Mouse (Mus musculus) kidney, embryonic 15.5 days (tissue): ENCODE results near the gene Gpcpd1. TPM values are rescaled to one million over a fixed set of nuclear protein-coding genes. Genes with fewer than 3 reads are reported as not detected.

Source experiments
- ATAC-seq: fragments of 200-750 bp; cut with Nextera tagmentation; replicated peaks from 2 replicates; pipeline ENCODE4 v1.8.0; 2017; ENCODE audit warnings: moderate TSS enrichment; ENCODE audit not compliant: low FRiP score
- H3K27ac ChIP-seq: fragments of 300-500 bp; sonication (generic); 2 replicates; pipeline ENCODE4 v1.5.1; 2015; ENCODE audit warnings: mild to moderate bottlenecking, inconsistent platforms
- H3K27me3 ChIP-seq: fragments of 300-500 bp; sonication (generic); 2 replicates; pipeline ENCODE4 v1.6.1; 2015; ENCODE audit warnings: inconsistent platforms
- H3K36me3 ChIP-seq: fragments of 300-500 bp; sonication (generic); 2 replicates; pipeline ENCODE4 v1.6.1; 2015; ENCODE audit warnings: inconsistent platforms
- H3K4me1 ChIP-seq: fragments of 300-500 bp; sonication (generic); 2 replicates; pipeline ENCODE4 v1.6.1; 2015; ENCODE audit warnings: inconsistent platforms
- H3K4me2 ChIP-seq: fragments of 300-500 bp; sonication (generic); 2 replicates; pipeline ENCODE4 v1.6.1; 2015; ENCODE audit warnings: moderate library complexity, mild to moderate bottlenecking, inconsistent platforms
- H3K4me3 ChIP-seq: fragments of 300-500 bp; sonication (generic); replicated peaks from 2 replicates; pipeline ENCODE4 v1.5.1; 2015; ENCODE audit warnings: mild to moderate bottlenecking, inconsistent platforms
- H3K9ac ChIP-seq: fragments of 300-500 bp; sonication (generic); 2 replicates; pipeline ENCODE4 v1.6.1; 2015; ENCODE audit warnings: mild to moderate bottlenecking, inconsistent platforms
- H3K9me3 ChIP-seq: fragments of 300-500 bp; sonication (generic); replicated peaks from 2 replicates; pipeline ENCODE4 v1.6.1; 2016; ENCODE audit warnings: inconsistent platforms
- WGBS: fragments of 180-500 bp; shearing (Covaris S2); methylation state at CpG from one replicate; pipeline ENCODE4 v1.1.7; 2015; ENCODE audit warnings: mixed read lengths; 5-methylcytosine and 5-hydroxymethylcytosine counted together
- polyA plus RNA-seq: library from polyadenylated mRNA; unstranded; fragments of >200 nt; fragmentation: Nextera tagmentation; extraction: Ambion mirVana; gene quantifications from 2 replicates; pipeline ENCODE4 v1.2.1, GENCODE M21; 2015

The Gpcpd1 gene
- 33.6 and 34.1 TPM in 2 replicates for polyA plus RNA-seq

- Histone ChIP-seq H3K4me2 (no peak within 1 kb of the TSS), H3K27ac (no peak within 1 kb of the TSS), H3K4me3 (no peak within 1 kb of the TSS), H3K9ac (no peak within 1 kb of the TSS), H3K9me3 (no peaks in the 10 kb centered on the region), H3K36me3 (no peaks in the 10 kb centered on the region), H3K4me1 (peaks cover 12% of the 10 kb centered on the region), H3K27me3 (no peaks in the 10 kb centered on the region)
- no peak for ATAC-seq
- WGBS = 88% methylated on average over 7 of the region's 7 CpGs
Observed at GRCm38 (mm10) chr2:132587240-132587779, at the start of gene Gpcpd1. Gene Gpcpd1, minus strand, starts transcription at chr2:132587729.

DNA sequence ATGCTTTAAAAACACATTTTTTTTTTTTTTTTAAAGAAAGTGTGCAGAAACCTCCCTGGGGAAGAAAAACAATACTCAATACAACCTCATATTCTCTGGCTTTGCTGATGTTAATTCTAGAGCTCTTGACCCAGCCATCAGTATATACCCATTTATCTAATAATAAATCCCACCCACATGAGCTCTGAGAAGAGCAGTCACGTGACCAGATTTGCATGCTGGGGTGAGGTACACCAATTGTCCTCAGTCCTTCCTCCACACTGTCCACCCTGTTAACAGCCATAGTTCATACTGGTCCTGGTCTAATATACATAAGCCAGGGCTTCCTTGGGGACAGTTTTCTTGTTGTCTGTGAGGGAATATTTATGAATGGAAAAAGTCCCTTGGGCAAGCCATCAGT lies 49.0 kb upstream of the Gpcpd1 start:
- no peaks in the 10 kb centered on the region for H3K27me3 ChIP-seq
- no peak for ATAC-seq
- no peak overlapping the region for H3K4me2 ChIP-seq
- no peak overlapping the region for H3K9ac ChIP-seq
- 96% methylated on average over 1 of the region's 1 CpGs for WGBS
- no peak overlapping the region for H3K27ac ChIP-seq
- H3K36me3 ChIP-seq = no peaks in the 10 kb centered on the region
- no peaks in the 10 kb centered on the region for H3K9me3 ChIP-seq
- no peaks in the 10 kb centered on the region for H3K4me1 ChIP-seq
- no peak overlapping the region for H3K4me3 ChIP-seq

- H3K9ac ChIP-seq = no peak overlapping the region
- 89% methylated on average over 2 of the region's 2 CpGs for WGBS
- no peaks in the 10 kb centered on the region for H3K9me3 ChIP-seq
- ATAC-seq = no peak
- no peaks in the 10 kb centered on the region for H3K27me3 ChIP-seq
- H3K4me3 ChIP-seq = no peak overlapping the region
- no peak overlapping the region for H3K4me2 ChIP-seq
- H3K27ac ChIP-seq = no peak overlapping the region
- no peaks in the 10 kb centered on the region for H3K4me1 ChIP-seq
- H3K36me3 ChIP-seq = no peaks in the 10 kb centered on the region
Observed at GRCm38 (mm10) chr2:132628626-132629025, 41.1 kb upstream of the Gpcpd1 start.

GRCm38 (mm10) chr2:132623092-132623491 lies 35.6 kb upstream of the Gpcpd1 start:
- Histone ChIP-seq H3K27me3 (no peaks in the 10 kb centered on the region), H3K4me1 (no peaks in the 10 kb centered on the region), H3K36me3 (no peaks in the 10 kb centered on the region), H3K4me2 (no peak overlapping the region), H3K4me3 (no peak overlapping the region), H3K9me3 (no peaks in the 10 kb centered on the region), H3K9ac (no peak overlapping the region), H3K27ac (no peak overlapping the region)
- peak; percentile 78 for ATAC-seq
- WGBS = 41% methylated on average over 1 of the region's 1 CpGs

- Histone ChIP-seq H3K9ac (no peak overlapping the region), H3K4me2 (no peak overlapping the region), H3K4me3 (no peak overlapping the region), H3K9me3 (no peaks in the 10 kb centered on the region), H3K27ac (no peak overlapping the region), H3K27me3 (no peaks in the 10 kb centered on the region), H3K4me1 (no peaks in the 10 kb centered on the region), H3K36me3 (no peaks in the 10 kb centered on the region)
- 79% methylated on average over 3 of the region's 3 CpGs for WGBS
- no peak for ATAC-seq
Observed at GRCm38 (mm10) chr2:132617693-132618092, 30.2 kb upstream of the Gpcpd1 start.

DNA sequence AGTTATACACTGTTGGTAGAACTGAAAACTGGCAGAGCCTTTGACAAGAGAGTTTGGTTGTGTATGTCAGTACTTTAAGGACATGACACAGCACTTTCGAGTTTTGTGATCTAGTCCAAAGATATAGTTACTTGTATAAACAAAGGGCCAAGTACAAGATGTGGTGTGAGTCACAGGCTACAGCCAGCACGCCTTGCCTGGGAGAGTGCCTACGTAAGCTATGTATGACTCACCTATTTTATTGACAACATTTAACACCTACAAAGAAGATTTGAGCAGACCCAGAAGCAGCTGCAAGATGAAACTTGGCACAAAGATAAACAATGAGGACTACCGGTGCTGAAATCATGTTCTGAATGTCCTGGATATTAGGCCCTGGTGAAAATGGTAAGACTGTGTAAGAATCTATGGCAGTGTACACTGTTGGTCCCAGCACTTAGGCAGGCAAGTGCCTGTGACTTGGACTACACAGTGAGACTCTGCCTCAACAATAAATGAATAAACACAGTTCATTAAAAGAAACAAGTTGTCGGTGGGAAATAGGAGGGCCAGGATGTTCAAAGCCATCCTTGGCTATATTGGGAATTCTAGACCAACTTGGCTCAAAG lies 26.2 kb upstream of the Gpcpd1 start:
- no peaks in the 10 kb centered on the region for H3K36me3 ChIP-seq
- H3K4me3 ChIP-seq = no peak overlapping the region
- H3K9me3 ChIP-seq = no peaks in the 10 kb centered on the region
- no peak overlapping the region for H3K27ac ChIP-seq
- no peaks in the 10 kb centered on the region for H3K4me1 ChIP-seq
- no peaks in the 10 kb centered on the region for H3K27me3 ChIP-seq
- H3K9ac ChIP-seq = no peak overlapping the region
- WGBS = 39% methylated on average over 5 of the region's 5 CpGs
- no peak for ATAC-seq
- H3K4me2 ChIP-seq = no peak overlapping the region

DNA sequence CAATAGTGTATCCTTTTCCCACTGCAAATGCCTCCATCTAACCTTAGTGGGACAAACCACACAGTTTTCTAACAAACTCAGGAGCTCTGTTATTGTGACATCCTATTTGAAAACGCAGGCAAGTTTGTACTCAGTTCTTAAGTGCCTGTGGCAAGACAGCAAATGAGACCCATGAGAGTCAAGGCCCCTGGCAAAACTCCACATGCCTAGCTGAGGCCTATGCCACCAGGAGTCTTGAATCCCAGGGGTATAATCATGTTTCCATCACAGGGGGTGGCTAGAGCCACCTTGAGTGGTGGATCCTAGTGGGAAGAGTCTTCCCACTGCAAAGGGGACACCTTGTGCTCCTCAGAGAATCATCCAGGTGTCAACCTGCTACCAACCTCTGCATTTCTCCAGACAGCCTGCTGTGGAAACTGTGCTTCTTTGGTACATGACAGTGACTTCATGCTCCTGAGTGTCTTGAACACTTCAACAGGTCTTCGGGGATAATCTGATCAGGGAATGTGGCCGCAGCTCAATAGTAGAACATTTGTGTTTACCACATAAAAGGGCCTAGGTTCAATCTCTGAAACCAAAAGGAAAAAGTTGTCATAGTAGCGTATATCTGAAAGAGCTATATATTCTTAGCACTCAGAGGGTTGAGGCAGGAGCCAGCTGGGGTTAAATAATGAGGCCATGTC lies 24.2 kb upstream of the Gpcpd1 start:
- WGBS = 88% methylated on average over 4 of the region's 4 CpGs
- no peak for ATAC-seq
- no peak overlapping the region for H3K27ac ChIP-seq
- H3K4me2 ChIP-seq = no peak overlapping the region
- H3K36me3 ChIP-seq = no peaks in the 10 kb centered on the region
- H3K9ac ChIP-seq = no peak overlapping the region
- H3K9me3 ChIP-seq = no peaks in the 10 kb centered on the region
- H3K27me3 ChIP-seq = no peaks in the 10 kb centered on the region
- H3K4me3 ChIP-seq = no peak overlapping the region
- H3K4me1 ChIP-seq = no peaks in the 10 kb centered on the region

DNA sequence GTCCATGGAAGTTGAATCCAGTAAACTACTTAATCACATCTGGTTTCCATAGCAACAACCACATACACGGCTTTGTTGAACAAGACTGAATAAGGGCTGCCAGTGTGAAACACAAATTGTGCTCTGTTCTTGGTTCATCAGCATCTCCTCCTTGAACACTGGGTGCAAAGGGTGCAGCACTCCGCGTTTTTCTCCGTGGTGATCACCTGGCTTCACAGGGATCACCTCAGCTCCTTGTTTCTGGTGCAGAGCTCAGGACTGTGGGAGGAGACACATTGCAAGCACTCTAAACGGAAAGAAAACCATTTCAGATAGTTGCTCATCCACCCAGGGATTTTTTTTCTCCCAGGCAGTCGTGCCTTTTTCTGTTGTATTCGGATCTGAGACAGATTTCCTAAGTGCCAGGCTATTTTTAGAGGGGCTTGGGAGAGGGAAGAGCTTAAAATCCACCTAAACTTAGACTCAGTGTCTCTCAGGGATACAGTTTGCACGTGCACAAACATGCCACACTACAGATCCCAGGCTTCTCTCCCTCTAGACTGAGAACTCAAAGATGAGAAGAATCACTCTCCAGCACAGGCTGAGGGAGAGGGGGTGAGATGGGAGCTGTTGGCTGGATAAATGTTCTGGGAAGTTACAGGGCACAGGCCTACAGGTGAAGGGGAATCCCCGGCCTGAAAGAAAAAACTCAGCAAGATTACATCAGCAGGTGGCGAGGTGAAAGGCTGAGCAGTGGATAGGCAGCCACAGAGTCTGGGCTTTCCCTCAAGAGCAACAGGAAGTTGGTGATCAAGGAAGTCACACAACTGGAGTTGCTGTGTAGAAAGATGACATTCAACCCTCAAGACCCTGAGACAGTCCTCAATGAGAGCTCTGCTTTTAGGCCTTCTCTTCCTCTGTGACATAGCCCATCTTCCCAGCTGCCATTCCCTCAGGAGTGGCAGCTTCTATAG lies 19.9 kb upstream of the Gpcpd1 start:
- H3K9ac ChIP-seq = no peak overlapping the region
- H3K4me2 ChIP-seq = no peak overlapping the region
- no peak overlapping the region for H3K4me3 ChIP-seq
- 58% methylated on average over 10 of the region's 10 CpGs for WGBS
- H3K9me3 ChIP-seq = no peaks in the 10 kb centered on the region
- no peaks in the 10 kb centered on the region for H3K36me3 ChIP-seq
- no peak overlapping the region for H3K27ac ChIP-seq
- ATAC-seq = no peak
- H3K4me1 ChIP-seq = no peaks in the 10 kb centered on the region
- no peaks in the 10 kb centered on the region for H3K27me3 ChIP-seq

DNA sequence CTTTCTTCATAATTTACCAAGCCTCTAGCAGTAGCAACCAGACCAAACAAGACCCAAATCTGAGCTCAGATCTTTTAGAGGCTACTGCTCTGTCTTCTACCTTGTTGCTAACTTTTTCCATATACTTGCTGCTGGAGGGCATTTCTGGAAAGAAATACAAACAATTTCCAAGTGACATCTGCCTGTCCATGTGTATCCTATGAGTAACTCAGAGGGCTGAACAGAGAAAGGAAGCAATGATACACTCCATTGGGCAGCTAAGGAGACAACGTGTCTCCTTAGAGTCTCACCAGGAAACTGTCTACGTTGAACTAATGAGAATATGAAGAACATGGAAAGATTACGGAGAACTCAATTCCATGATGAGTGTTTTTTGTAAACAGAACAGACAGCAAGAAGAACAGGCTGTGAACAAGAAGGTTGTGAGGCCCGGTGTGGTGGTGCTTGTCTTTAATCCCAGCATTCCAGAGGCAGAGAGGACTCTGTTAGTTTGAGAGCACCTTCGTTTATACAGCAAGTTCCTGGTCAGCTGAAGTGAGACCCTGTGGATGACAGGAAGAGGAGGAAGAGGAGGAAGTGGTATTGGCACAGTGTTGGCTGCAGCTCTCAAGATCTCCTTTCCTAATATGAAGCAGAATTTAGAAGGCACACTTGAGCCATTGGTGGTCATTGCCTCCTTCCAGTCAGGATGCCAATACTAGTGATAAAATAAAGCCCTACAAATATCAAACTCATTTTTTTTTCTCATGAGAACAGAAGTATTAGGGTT lies 18.4 kb upstream of the Gpcpd1 start:
- H3K27me3 ChIP-seq = no peaks in the 10 kb centered on the region
- ATAC-seq = no peak
- WGBS = 60% methylated on average over 5 of the region's 5 CpGs
- no peak overlapping the region for H3K4me3 ChIP-seq
- H3K9ac ChIP-seq = no peak overlapping the region
- no peak overlapping the region for H3K27ac ChIP-seq
- no peaks in the 10 kb centered on the region for H3K9me3 ChIP-seq
- H3K4me2 ChIP-seq = no peak overlapping the region
- H3K36me3 ChIP-seq = no peaks in the 10 kb centered on the region
- no peaks in the 10 kb centered on the region for H3K4me1 ChIP-seq

DNA sequence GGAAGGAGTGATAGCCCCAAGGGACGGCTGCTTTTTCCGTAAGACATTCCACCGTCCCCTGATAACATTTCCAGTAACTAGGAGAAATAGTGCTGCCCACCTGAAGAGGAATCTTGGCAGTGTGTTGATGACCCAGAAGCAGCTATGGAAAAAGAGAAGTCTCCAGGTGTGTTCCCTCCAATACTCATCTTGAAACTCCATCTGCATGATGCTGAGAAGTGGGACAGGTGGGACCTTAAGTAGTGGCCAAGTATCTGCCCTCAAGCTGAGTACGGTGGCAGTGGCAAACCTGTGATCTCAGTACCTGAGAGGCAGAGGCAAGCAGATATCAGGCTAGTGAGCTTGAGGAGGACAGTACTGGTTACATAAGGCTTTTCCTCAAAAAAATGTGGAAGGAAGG lies 17.4 kb upstream of the Gpcpd1 start:
- Histone ChIP-seq H3K9ac (no peak overlapping the region), H3K4me1 (no peaks in the 10 kb centered on the region), H3K27me3 (no peaks in the 10 kb centered on the region), H3K27ac (no peak overlapping the region), H3K36me3 (no peaks in the 10 kb centered on the region), H3K4me3 (no peak overlapping the region), H3K9me3 (no peaks in the 10 kb centered on the region), H3K4me2 (no peak overlapping the region)
- WGBS = 78% methylated on average over 4 of the region's 4 CpGs
- ATAC-seq = no peak

- Histone ChIP-seq H3K27ac (no peak overlapping the region), H3K9ac (no peak overlapping the region), H3K27me3 (no peaks in the 10 kb centered on the region), H3K4me3 (no peak overlapping the region), H3K4me2 (no peak overlapping the region), H3K4me1 (no peaks in the 10 kb centered on the region), H3K9me3 (no peaks in the 10 kb centered on the region), H3K36me3 (no peaks in the 10 kb centered on the region)
- WGBS = 88% methylated on average over 2 of the region's 2 CpGs
- ATAC-seq = no peak
Observed at GRCm38 (mm10) chr2:132603706-132604105, 16.2 kb upstream of the Gpcpd1 start.
